Mouse (Mus musculus): ENCODE measurements at regions not wholly inside any gene's neighbourhood (a gene's known extent, or its start where the extent isn't known, plus 50 kb on each side); places are given as distances from the start of the nearest gene placed in this dataset.

- no peak for DNase-seq (ENCODE audit: extremely low read depth, low read depth)
These were observed 1285.3 kb upstream of the Cdh9 start for GRCm38 (mm10) chr15:15443271-15443670.

- DNase-seq (ENCODE audit: extremely low read depth, low read depth) = peak; percentile 21
These were observed 1250.9 kb upstream of the Cdh9 start for GRCm38 (mm10) chr15:15477702-15478101.

- peak; percentile 9 for DNase-seq (ENCODE audit: extremely low read depth, low read depth)
These were observed 1228.3 kb upstream of the Cdh9 start for GRCm38 (mm10) chr15:15500276-15500675.

GRCm38 (mm10) chr15:15538944-15539343, 1189.6 kb upstream of the Cdh9 start:
- DNase-seq (ENCODE audit: extremely low read depth, low read depth) = no peak

- no peak for DNase-seq (ENCODE audit: extremely low read depth, low read depth)
These were observed 1169.3 kb upstream of the Cdh9 start for GRCm38 (mm10) chr15:15559148-15559752.

GRCm38 (mm10) chr15:15582300-15582880, 1146.2 kb upstream of the Cdh9 start:
- DNase-seq (ENCODE audit: extremely low read depth, low read depth) = peak; percentile 64

- no peak for DNase-seq (ENCODE audit: extremely low read depth, low read depth)
These were observed 1110.6 kb upstream of the Cdh9 start for GRCm38 (mm10) chr15:15617976-15618375.

GRCm38 (mm10) chr15:15629304-15629703, 1099.3 kb upstream of the Cdh9 start:
- DNase-seq (ENCODE audit: extremely low read depth, low read depth) = no peak

- DNase-seq (ENCODE audit: extremely low read depth, low read depth) = no peak
These were observed 1098.3 kb upstream of the Cdh9 start for GRCm38 (mm10) chr15:15630283-15630682.

GRCm38 (mm10) chr15:15637130-15637529, 1091.4 kb upstream of the Cdh9 start:
- DNase-seq (ENCODE audit: extremely low read depth, low read depth) = no peak

- no peak for DNase-seq (ENCODE audit: extremely low read depth, low read depth)
These were observed 1079.8 kb upstream of the Cdh9 start for GRCm38 (mm10) chr15:15648734-15649133.

- DNase-seq (ENCODE audit: extremely low read depth, low read depth) = no peak
These were observed 1061.8 kb upstream of the Cdh9 start for GRCm38 (mm10) chr15:15666744-15667143.

- no peak for DNase-seq (ENCODE audit: extremely low read depth, low read depth)
These were observed 1035.8 kb upstream of the Cdh9 start for GRCm38 (mm10) chr15:15692713-15693112.

GRCm38 (mm10) chr15:15716694-15717093, 1011.9 kb upstream of the Cdh9 start:
- no peak for DNase-seq (ENCODE audit: extremely low read depth, low read depth)

- DNase-seq (ENCODE audit: extremely low read depth, low read depth) = no peak
These were observed 986.6 kb upstream of the Cdh9 start for GRCm38 (mm10) chr15:15741987-15742386.

- no peak for DNase-seq (ENCODE audit: extremely low read depth, low read depth)
These were observed 985.5 kb upstream of the Cdh9 start for GRCm38 (mm10) chr15:15743011-15743410.
